Mouse (Mus musculus) CH12.LX (cell line): ENCODE measurements around the gene Pyroxd2. TPM values are rescaled to one million over a fixed set of nuclear protein-coding genes. Genes with fewer than 3 reads are reported as not detected.

Experiments
- DNase-seq: peaks from one replicate; pipeline ENCODE4 v3.0.0-alpha.2; 2013; ENCODE audit errors: extremely low read depth
- H3K27ac ChIP-seq: 2 replicates; pipeline ENCODE4 v1.5.1; 2012; ENCODE audit warnings: low read depth, mild to moderate bottlenecking, control low read depth, moderate library complexity; ENCODE audit not compliant: insufficient read depth
- H3K27me3 ChIP-seq: replicated peaks from 2 replicates; pipeline ENCODE3; 2012; ENCODE audit warnings: inconsistent platforms
- H3K36me3 ChIP-seq, 2 experiments: replicated peaks in 1 of 2; 2 replicates each; pipeline versions ENCODE3 to v1.6.1; 2012; ENCODE audit warnings: inconsistent platforms in 1 of 2, low read length in 1 of 2, mild to moderate bottlenecking in 1 of 2, mixed read lengths in 1 of 2, moderate library complexity in 1 of 2; ENCODE audit not compliant: control insufficient read depth in 1 of 2, insufficient read depth in 1 of 2
- H3K4me1 ChIP-seq, 2 experiments: 2 replicates each; pipeline ENCODE4 v1.6.1; 2012; ENCODE audit warnings: inconsistent platforms in 1 of 2, moderate library complexity in 1 of 2; ENCODE audit not compliant: insufficient read depth in 2 of 2, control insufficient read depth in 1 of 2
- H3K4me2 ChIP-seq: 2 replicates; pipeline ENCODE4 v1.6.1; 2012; ENCODE audit warnings: low read depth, mild to moderate bottlenecking, control low read depth; ENCODE audit not compliant: poor library complexity, insufficient read depth, severe bottlenecking
- H3K4me3 ChIP-seq, 3 experiments: fragments of 150-350 bp in 1 of 3; sonication (generic) in 1 of 3; replicated peaks in 1 of 3; 2 replicates each; pipeline versions ENCODE3 to v1.5.1; 2011 to 2012; ENCODE audit warnings: low read depth in 2 of 3, low read length in 2 of 3, mild to moderate bottlenecking in 2 of 3, moderate library complexity in 2 of 3, control low read depth in 1 of 3, improper control_type of control experiment in 1 of 3, inconsistent platforms in 1 of 3, mixed read lengths in 1 of 3; ENCODE audit not compliant: poor library complexity in 1 of 3
- H3K79me2 ChIP-seq: replicated peaks from 2 replicates; pipeline ENCODE4 v1.6.1; 2012; ENCODE audit warnings: mild to moderate bottlenecking, moderate library complexity; ENCODE audit not compliant: control insufficient read depth, poor library complexity, insufficient read depth, severe bottlenecking; ENCODE audit errors: extremely low read depth
- H3K9ac ChIP-seq: 2 replicates; pipeline ENCODE4 v1.6.1; 2012; ENCODE audit warnings: low read depth, mild to moderate bottlenecking, control low read depth, moderate library complexity; ENCODE audit not compliant: insufficient read depth
- H3K9me3 ChIP-seq: replicated peaks from 2 replicates; pipeline ENCODE3; 2012; ENCODE audit warnings: low read length, inconsistent platforms, mixed read lengths
- BHLHE40 ChIP-seq: IDR thresholded peaks from 2 replicates; pipeline ENCODE4 v1.6.1; 2011; ENCODE audit warnings: mild to moderate bottlenecking, low read depth, low read length, improper control_type of control experiment
- ELF1 ChIP-seq: IDR thresholded peaks from 2 replicates; pipeline ENCODE4 v1.6.1; 2014; ENCODE audit warnings: low read depth, mild to moderate bottlenecking, inconsistent platforms, low read length, improper control_type of control experiment
- EP300 ChIP-seq: IDR thresholded peaks from 2 replicates; pipeline ENCODE4 v1.6.1; 2011; ENCODE audit warnings: low read length, improper control_type of control experiment
- ETS1 ChIP-seq: conservative IDR thresholded peaks from 2 replicates; pipeline ENCODE4 v1.6.1; 2012; ENCODE audit warnings: low read depth, mild to moderate bottlenecking, inconsistent platforms, low read length, improper control_type of control experiment, moderate library complexity
- GABPA ChIP-seq: IDR thresholded peaks from 2 replicates; pipeline ENCODE4 v1.6.1; 2012; ENCODE audit warnings: low read depth, low read length, improper control_type of control experiment, inconsistent platforms; ENCODE audit not compliant: insufficient replicate concordance
- HCFC1 ChIP-seq: IDR thresholded peaks from 2 replicates; pipeline ENCODE4 v1.6.1; 2012; ENCODE audit warnings: low read depth, mild to moderate bottlenecking, inconsistent platforms, low read length, improper control_type of control experiment
- IRF4 ChIP-seq: IDR thresholded peaks from 2 replicates; pipeline ENCODE4 v1.6.1; 2014; ENCODE audit warnings: low read depth, mild to moderate bottlenecking, inconsistent platforms, low read length, improper control_type of control experiment
- JUND ChIP-seq: conservative IDR thresholded peaks from 2 replicates; pipeline ENCODE4 v1.6.1; 2011; ENCODE audit warnings: low read depth, low read length, improper control_type of control experiment
- KAT2A ChIP-seq: IDR thresholded peaks from 2 replicates; pipeline ENCODE4 v1.6.1; 2012; ENCODE audit warnings: low read length, improper control_type of control experiment, inconsistent platforms; ENCODE audit not compliant: insufficient replicate concordance
- MAFK ChIP-seq: IDR thresholded peaks from 2 replicates; pipeline ENCODE4 v1.6.1; 2011; ENCODE audit warnings: low read length, improper control_type of control experiment; ENCODE audit not compliant: insufficient replicate concordance
- MAX ChIP-seq: IDR thresholded peaks from 2 replicates; pipeline ENCODE4 v1.6.1; 2011; ENCODE audit warnings: low read length, improper control_type of control experiment
- MEF2A ChIP-seq: IDR thresholded peaks from 2 replicates; pipeline ENCODE4 v1.6.1; 2014; ENCODE audit warnings: low read depth, mild to moderate bottlenecking, inconsistent platforms, low read length, improper control_type of control experiment, borderline replicate concordance
- MXI1 ChIP-seq: IDR thresholded peaks from 2 replicates; pipeline ENCODE4 v1.6.1; 2011; ENCODE audit warnings: mild to moderate bottlenecking, low read depth, low read length, improper control_type of control experiment
- MYC ChIP-seq: IDR thresholded peaks from 2 replicates; pipeline ENCODE4 v1.6.1; 2011; ENCODE audit warnings: low read depth, mild to moderate bottlenecking, improper control_type of control experiment, low read length
- PAX5 ChIP-seq: IDR thresholded peaks from 2 replicates; pipeline ENCODE4 v1.6.1; 2012; ENCODE audit warnings: low read length, inconsistent platforms, mixed read lengths
- SMC3 ChIP-seq: IDR thresholded peaks from 2 replicates; pipeline ENCODE4 v1.6.1; 2011; ENCODE audit warnings: low read depth, low read length, improper control_type of control experiment
- TBP ChIP-seq: conservative IDR thresholded peaks from 2 replicates; pipeline ENCODE4 v1.6.1; 2011; ENCODE audit warnings: low read depth, low read length, improper control_type of control experiment
- UBTF ChIP-seq: IDR thresholded peaks from 2 replicates; pipeline ENCODE4 v1.6.1; 2012; ENCODE audit warnings: low read depth, mild to moderate bottlenecking, inconsistent platforms, low read length, improper control_type of control experiment, moderate library complexity
- USF1 ChIP-seq: IDR thresholded peaks from 2 replicates; pipeline ENCODE4 v1.6.1; 2014; ENCODE audit warnings: low read depth, mild to moderate bottlenecking, inconsistent platforms, low read length, improper control_type of control experiment
- dilution Hi-C: fragments of 300-500 bp; cut with MboI; formaldehyde crosslinking; loops from 2 replicates; pipeline ENCODE4 v1.14.3; 2020; ENCODE audit warnings: low sequenced_read_pairs; ENCODE audit not compliant: extremely low pct_unique_long_range_greater_than_20kb, extremely low pct_ligation_motif_present
- in situ Hi-C: fragments of 300-500 bp; cut with MboI; formaldehyde crosslinking; loops from 3 replicates; pipeline ENCODE4 v1.14.3; 2019; ENCODE audit warnings: low sequenced_read_pairs, low pct_ligation_motif_present, low pct_unique_long_range_greater_than_20kb, mixed read lengths
- polyA plus RNA-seq: library from polyadenylated mRNA; unstranded; fragments of >175 nt; gene quantifications from 2 replicates; pipeline ENCODE4 v1.2.1, GENCODE M21; 2012; ENCODE audit warnings: low read depth; ENCODE audit not compliant: insufficient read length
- total RNA-seq, 2 experiments: library from RNA; depleted of rRNA; stranded (reverse); fragments of 300-350 nt in 1 of 2; fragments of >200 nt in 1 of 2; gene quantifications; 2 replicates each; pipeline ENCODE4 v1.2.3; 2012 to 2014

Gene Pyroxd2
- total and polyA plus RNA-seq, 3 experiments, result 0.10 TPM; not detected in 2

GRCm38 (mm10) chr19:42734982-42735381 lies 17.6 kb downstream of the Pyroxd2 start:
- dilution Hi-C loops (no loop called here), in situ Hi-C loops (no loop called here)
- no peaks in the 10 kb centered on the region for H3K27me3 ChIP-seq
- H3K27ac ChIP-seq, result no peak overlapping the region
- TF ChIP-seq UBTF (no peak), MYC (no peak), SMC3 (no peak), KAT2A (no peak), IRF4 (no peak), PAX5 (no peak), USF1 (no peak), BHLHE40 (no peak), HCFC1 (no peak), EP300 (no peak), JUND (no peak), TBP (no peak), ELF1 (no peak), ETS1 (no peak), MXI1 (no peak), GABPA (no peak), MEF2A (no peak), MAFK (no peak)
- H3K9me3 ChIP-seq, result no peaks in the 10 kb centered on the region
- peaks cover 2 to 9% of the 10 kb centered on the region in 2 experiments; a peak in 3 of 4 replicates for H3K4me1 ChIP-seq
- H3K4me3 ChIP-seq, result no peak overlapping the region
- DNase-seq, result no peak
- no peaks in the 10 kb centered on the region for H3K36me3 ChIP-seq
- H3K9ac ChIP-seq, result no peak overlapping the region
- no peaks in the 10 kb centered on the region for H3K79me2 ChIP-seq
- H3K4me2 ChIP-seq, result no peak overlapping the region

- Histone ChIP-seq H3K4me3 (no peak overlapping the region), H3K9me3 (no peaks in the 10 kb centered on the region), H3K4me1 (no peaks in the 10 kb centered on the region; a peak in 1 of 4 replicates), H3K79me2 (no peaks in the 10 kb centered on the region), H3K27me3 (peaks cover 2% of the 10 kb centered on the region), H3K9ac (no peak overlapping the region), H3K36me3 (no peaks in the 10 kb centered on the region)
- in situ Hi-C loops, result no loop called here
- dilution Hi-C loops, result no loop called here
- TF ChIP-seq MAX (no peak), ETS1 (no peak)
- TF ChIP-seq, all 38 proteins: peak for 0
- DNase-seq, result no peak
- no peak overlapping the region for H3K27ac ChIP-seq
- no peak overlapping the region for H3K4me2 ChIP-seq
Measured at GRCm38 (mm10) chr19:42727424-42727823, 25.2 kb downstream of the Pyroxd2 start.
